Mouse (Mus musculus) neutrophil, adult 83 days (primary cell): Measurements from ENCODE around the gene Ccsap. TPM values are rescaled to one million over a fixed set of nuclear protein-coding genes. Genes with fewer than 3 reads are reported as not detected.

Experiments used
- total RNA-seq, 2 experiments: library from RNA; stranded (reverse); gene quantifications; one replicate each; pipeline ENCODE4 v1.2.4; 2023

Gene Ccsap
- 1 to 10 TPM; 5.4 to 5.7 TPM for total RNA-seq

GRCm38 (mm10) chr8:123859648-123860259, at the start of gene Ccsap:
Ccsap (minus strand) TSS chr8:123860209.

GRCm38 (mm10) chr8:123894502-123895097, 34.6 kb upstream of the Ccsap start, which contains the start of gene Acta1:
Acta1 (minus strand) TSS chr8:123894751.

GRCm38 (mm10) chr8:123805718-123806373, 54.2 kb downstream of the Ccsap start, which contains the start of gene Rab4a:
Rab4a (plus strand) TSS chr8:123805985.

Other genes with a start within 250 kb of the Ccsap start
- 10 to 100 TPM; 47.8 to 49.2 TPM for gene Rhou, start 206.3 kb downstream of the Ccsap start, total RNA-seq
- under 1 TPM; 0.64 to 0.96 TPM for gene Rab4a, start 54.2 kb downstream of the Ccsap start, total RNA-seq
- 1 to 10 TPM; 2.0 to 4.7 TPM for gene Acta1, start 34.5 kb upstream of the Ccsap start, total RNA-seq
- gene Nup133, start 89.1 kb upstream of the Ccsap start, total RNA-seq = 10 to 100 TPM; 16.8 to 17.0 TPM
- 10 to 100 TPM; 20.5 to 27.7 TPM for gene Abcb10, start 122.9 kb upstream of the Ccsap start, total RNA-seq
- gene Taf5l, start 161.2 kb upstream of the Ccsap start, total RNA-seq = 10 to 100 TPM; 15.2 to 15.7 TPM
- gene Urb2, start 161.3 kb upstream of the Ccsap start, total RNA-seq = 1 to 10 TPM; 6.1 to 7.0 TPM